In genomic region chr14:61493511-61494135, GRCm38 (mm10) we compare ENCODE assay signal across 10 mouse cellular contexts. TPM values are rescaled to one million over a fixed set of nuclear protein-coding genes. Genes with fewer than 3 reads are reported as not detected.
DNase-seq lines count a peak whose midpoint lies in the region; ATAC-seq lines count a peak whose summit lies in the region.
"Had no signal": no experiment of that assay in that cellular context is flagged by ENCODE, and none has a peak within 500 bp of the region (broad histone marks: within the 10 kb centered on the region; RNA-seq: fewer than 3 reads in every experiment).

No protein-coding gene starts in this region.

- intact Hi-C loops in heart, postnatal 14 days (cut with DNase I) = loop anchor here (5.0 kb wide), 1 partner anchor 41 kb away; no protein-coding TSS in a partner anchor

- H3K27me3 ChIP-seq in heart, embryonic 11.5 days (ENCODE audit: control insufficient read depth, insufficient read depth, low read length) = no peaks in the 10 kb centered on the region
- H3K27me3 ChIP-seq: forebrain, embryonic 15.5 days had no signal

- H3K27ac ChIP-seq in heart, embryonic 11.5 days (ENCODE audit: low read depth, low read length) = no peak overlapping the region
- peak overlapping the region; percentile 48; the same call in 1 of the 2 replicates for H3K27ac ChIP-seq in brown adipose tissue, adult 24 weeks (replicated peaks; ENCODE audit: low read depth, low read length)
- H3K27ac ChIP-seq: forebrain, embryonic 15.5 days had no signal

- no peak overlapping the region for H3K4me3 ChIP-seq in heart, embryonic 11.5 days (ENCODE audit: low read depth, low read length)
- H3K4me3 ChIP-seq in brown adipose tissue, adult 24 weeks (ENCODE audit: insufficient read depth, low read depth, low read length) = no peak overlapping the region
- H3K4me3 ChIP-seq: forebrain, embryonic 15.5 days had no signal

- H3K9ac ChIP-seq in heart, embryonic 11.5 days (ENCODE audit: low read depth, low read length) = no peak overlapping the region
- H3K9ac ChIP-seq: forebrain, embryonic 15.5 days had no signal

- H3K9me3 ChIP-seq in heart, embryonic 11.5 days (replicated peaks; ENCODE audit: control insufficient read depth, low read length) = no peaks in the 10 kb centered on the region
- H3K9me3 ChIP-seq: forebrain, embryonic 15.5 days had no signal

- H3K4me2 ChIP-seq in heart, embryonic 11.5 days = no peak overlapping the region
- H3K4me2 ChIP-seq: forebrain, embryonic 15.5 days had no signal

- no peaks in the 10 kb centered on the region for H3K36me3 ChIP-seq in heart, embryonic 11.5 days (ENCODE audit: control insufficient read depth, insufficient read depth, low read length)
- H3K36me3 ChIP-seq: forebrain, embryonic 15.5 days had no signal

- no peaks in the 10 kb centered on the region for H3K4me1 ChIP-seq in heart, embryonic 11.5 days (ENCODE audit: control insufficient read depth, insufficient read depth, low read length)
- H3K4me1 ChIP-seq in brown adipose tissue, adult 24 weeks (ENCODE audit: control insufficient read depth, insufficient read depth, insufficient read length, low read length) = no peaks in the 10 kb centered on the region

- no peak for ATAC-seq in heart, embryonic 11.5 days (replicated peaks; ENCODE audit: insufficient number of reproducible peaks, low FRiP score, low TSS enrichment)
- ATAC-seq: forebrain, embryonic 15.5 days had no signal

- peak; percentile 22 for DNase-seq in heart, adult 8-10 months (ENCODE audit: low spot score)
- DNase-seq in lung, postnatal 10 days = peak; percentile 39
- no peak for DNase-seq in lung, adult 18-20 months
- DNase-seq in heart, postnatal 14 days = peak; percentile 12 to 15
- no peak for DNase-seq in natural killer cell, adult 2 months (ENCODE audit: low spot score in 2 of 2)
- DNase-seq in urinary bladder, postnatal 36 days (ENCODE audit: low spot score in 2 of 2) = no peak
- DNase-seq: lung, adult 2 months had no signal

- WGBS in heart, embryonic 11.5 days (ENCODE audit: insufficient replicate concordance) = 55% methylated on average over 6 of the region's 6 CpGs

RNA-seq across cellular contexts. Expression of gene Kpna3, which starts 53.9 kb away (rescaled TPM):
- 10 to 100 TPM; 51.4 to 63.7 (median 59.9) TPM for total RNA-seq in heart, adult 8-10 months (2022)
- polyA plus RNA-seq in heart, embryonic 11.5 days (2014; fragmentation: Nextera tagmentation; extraction: Ambion mirVana) = 43.7 and 48.9 TPM in 2 replicates
- polyA plus RNA-seq in brown adipose tissue, adult 24 weeks (2012; ENCODE audit: insufficient read depth, insufficient read length, missing spikeins) = 20.5 and 23.6 TPM in 2 replicates
- total RNA-seq in heart, postnatal 14 days (2021) = 10 to 100 TPM; 40.1 to 43.0 TPM

Comparison
In these comparisons a context has a peak if more than half of its experiments do, and no peak if none do; other contexts are left out.
1. DNase-seq: peak in heart, adult 8-10 months (single experiment), lung, postnatal 10 days (single experiment) and heart, postnatal 14 days (2 of 2); none in lung, adult 18-20 months (0 of 2), natural killer cell, adult 2 months (0 of 2) and urinary bladder, postnatal 36 days (0 of 2).